Mouse (Mus musculus): ENCODE data around the gene Myrfl. TPM values are rescaled to one million over a fixed set of nuclear protein-coding genes. Genes with fewer than 3 reads are reported as not detected.

Gene Myrfl
- polyA plus RNA-seq, 1 experiment from 2014 or later: 0.16 TPM

- 87% methylated on average over 11 of the region's 11 CpGs for WGBS
- H3K36me3 ChIP-seq: peaks cover 83% of the 10 kb centered on the region
- no peak overlapping the region for H3K4me3 ChIP-seq (replicated peaks)
- H3K4me2 ChIP-seq: no peak overlapping the region
- no peaks in the 10 kb centered on the region for H3K27me3 ChIP-seq
- H3K9ac ChIP-seq: no peak overlapping the region
- H3K4me1 ChIP-seq: 0 out of 2 replicates have a peak, but pooled peaks cover 5% of the 10 kb centered on the region
- H3K9me3 ChIP-seq (replicated peaks): no peaks in the 10 kb centered on the region
- no peak for ATAC-seq (replicated peaks; ENCODE audit: low FRiP score)
- no peak overlapping the region for H3K27ac ChIP-seq
Measured at GRCm38 (mm10) chr10:116926428-116927113, 29.9 kb upstream of the Myrfl start.

- Histone ChIP-seq H3K4me2 (no peak overlapping the region), H3K27me3 (no peaks in the 10 kb centered on the region), H3K36me3 (peaks cover 84% of the 10 kb centered on the region), H3K4me1 (no peaks in the 10 kb centered on the region), H3K4me3 (replicated peaks) (no peak overlapping the region), H3K9me3 (replicated peaks) (no peaks in the 10 kb centered on the region), H3K9ac (no peak overlapping the region), H3K27ac (no peak overlapping the region)
- ATAC-seq (replicated peaks; ENCODE audit: low FRiP score): no peak
- 91% methylated on average over 19 of the region's 19 CpGs for WGBS
Measured at GRCm38 (mm10) chr10:116923651-116924495, 27.2 kb upstream of the Myrfl start.

DNA sequence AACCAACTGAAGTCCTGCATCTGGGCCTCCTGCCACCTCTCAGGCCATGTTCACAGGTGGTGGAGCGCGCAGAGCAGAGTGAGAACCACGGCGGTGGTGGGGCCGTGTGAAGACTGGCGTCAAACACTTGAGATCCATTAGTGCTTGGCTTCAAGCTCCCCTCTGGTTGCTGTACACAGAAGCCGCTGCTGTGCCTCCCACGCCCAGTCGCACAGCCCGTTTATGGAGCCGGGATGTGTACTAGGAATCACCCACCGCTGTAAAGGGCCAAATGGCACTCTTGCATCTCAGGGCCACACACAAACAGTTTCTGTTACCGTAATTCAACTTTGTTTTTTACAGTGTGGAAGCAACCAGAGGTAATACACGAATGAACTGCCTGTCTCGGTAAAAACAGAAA, 25.4 kb upstream of the Myrfl start:
- no peaks in the 10 kb centered on the region for H3K4me1 ChIP-seq
- 58% methylated on average over 15 of the region's 15 CpGs for WGBS
- H3K4me3 ChIP-seq (replicated peaks): no peak overlapping the region
- no peak overlapping the region for H3K4me2 ChIP-seq
- no peaks in the 10 kb centered on the region for H3K27me3 ChIP-seq
- H3K9me3 ChIP-seq (replicated peaks): no peaks in the 10 kb centered on the region
- peaks cover 86% of the 10 kb centered on the region for H3K36me3 ChIP-seq
- ATAC-seq (replicated peaks; ENCODE audit: low FRiP score): no peak
- H3K27ac ChIP-seq: no peak overlapping the region
- no peak overlapping the region for H3K9ac ChIP-seq

- no peaks in the 10 kb centered on the region for H3K9me3 ChIP-seq (replicated peaks)
- no peak overlapping the region for H3K4me2 ChIP-seq
- no peak for ATAC-seq (replicated peaks; ENCODE audit: low FRiP score)
- H3K9ac ChIP-seq: no peak overlapping the region
- H3K27me3 ChIP-seq: no peaks in the 10 kb centered on the region
- H3K36me3 ChIP-seq: peaks cover 86% of the 10 kb centered on the region
- no peak overlapping the region for H3K27ac ChIP-seq
- 76% methylated on average over 15 of the region's 15 CpGs for WGBS
- H3K4me1 ChIP-seq: no peaks in the 10 kb centered on the region
- no peak overlapping the region for H3K4me3 ChIP-seq (replicated peaks)
Measured at GRCm38 (mm10) chr10:116921416-116921815, 24.7 kb upstream of the Myrfl start.

- Histone ChIP-seq H3K4me2 (no peak overlapping the region), H3K9me3 (replicated peaks) (no peaks in the 10 kb centered on the region), H3K27ac (no peak overlapping the region), H3K36me3 (peaks cover 85% of the 10 kb centered on the region), H3K27me3 (no peaks in the 10 kb centered on the region), H3K9ac (no peak overlapping the region), H3K4me3 (replicated peaks) (no peak overlapping the region), H3K4me1 (no peaks in the 10 kb centered on the region)
- WGBS: 90% methylated on average over 8 of the region's 8 CpGs
- ATAC-seq (replicated peaks; ENCODE audit: low FRiP score): no peak
Measured at GRCm38 (mm10) chr10:116920641-116921040, 23.9 kb upstream of the Myrfl start.

- H3K9ac ChIP-seq: no peak overlapping the region
- no peak overlapping the region for H3K4me3 ChIP-seq (replicated peaks)
- H3K27me3 ChIP-seq: no peaks in the 10 kb centered on the region
- no peaks in the 10 kb centered on the region for H3K9me3 ChIP-seq (replicated peaks)
- no peak for ATAC-seq (replicated peaks; ENCODE audit: low FRiP score)
- no peak overlapping the region for H3K4me2 ChIP-seq
- peaks cover 85% of the 10 kb centered on the region for H3K36me3 ChIP-seq
- no peak overlapping the region for H3K27ac ChIP-seq
- 87% methylated on average over 25 of the region's 25 CpGs for WGBS
- no peaks in the 10 kb centered on the region for H3K4me1 ChIP-seq
Measured at GRCm38 (mm10) chr10:116919368-116920317, 22.9 kb upstream of the Myrfl start.

DNA sequence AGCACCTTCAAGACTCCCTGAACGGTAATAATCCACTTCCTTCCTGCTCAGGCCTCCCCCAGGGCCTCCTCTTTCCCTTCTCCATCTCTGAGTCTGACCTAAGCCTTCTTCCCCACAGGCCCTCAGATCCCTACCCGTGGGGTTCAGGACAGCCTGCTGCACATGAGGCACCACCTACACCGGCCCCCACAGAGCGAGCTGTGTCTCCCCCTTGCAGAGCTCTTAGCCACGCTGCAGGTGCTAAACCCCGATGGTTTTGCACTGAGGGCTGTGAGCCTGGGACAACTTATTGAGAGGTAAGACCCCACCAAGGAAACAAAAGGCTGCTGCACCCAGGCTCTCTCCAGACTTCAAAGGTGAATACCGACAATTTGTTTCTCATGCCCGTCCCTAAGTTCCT, 19.9 kb upstream of the Myrfl start:
- H3K9me3 ChIP-seq (replicated peaks): no peaks in the 10 kb centered on the region
- 61% methylated on average over 8 of the region's 8 CpGs for WGBS
- no peak overlapping the region for H3K4me3 ChIP-seq (replicated peaks)
- H3K9ac ChIP-seq: no peak overlapping the region
- H3K27me3 ChIP-seq: no peaks in the 10 kb centered on the region
- no peaks in the 10 kb centered on the region for H3K4me1 ChIP-seq
- H3K4me2 ChIP-seq: no peak overlapping the region
- peaks cover 87% of the 10 kb centered on the region for H3K36me3 ChIP-seq
- no peak overlapping the region for H3K27ac ChIP-seq
- ATAC-seq (replicated peaks; ENCODE audit: low FRiP score): no peak

DNA sequence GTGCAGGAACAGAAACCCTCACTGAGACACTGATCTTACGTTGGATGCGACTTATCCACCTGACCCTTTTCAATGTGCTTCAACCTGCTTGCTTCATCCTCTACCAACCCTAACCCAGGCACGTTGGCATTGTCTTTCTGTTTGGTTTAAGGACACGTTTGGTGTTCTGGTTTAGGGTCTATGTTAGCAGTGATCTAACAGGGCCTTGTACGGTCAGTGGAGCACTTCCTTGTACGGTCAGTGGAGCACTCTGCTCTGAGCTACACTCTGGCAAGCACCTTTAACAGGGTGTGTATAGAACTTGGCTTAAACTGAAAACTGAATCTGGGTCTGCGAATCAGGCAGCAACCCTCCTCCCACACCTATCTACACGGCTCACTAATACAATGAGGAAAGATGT, 18.6 kb upstream of the Myrfl start:
- ATAC-seq (replicated peaks; ENCODE audit: low FRiP score): no peak
- no peak overlapping the region for H3K9ac ChIP-seq
- WGBS: 95% methylated on average over 8 of the region's 8 CpGs

DNA sequence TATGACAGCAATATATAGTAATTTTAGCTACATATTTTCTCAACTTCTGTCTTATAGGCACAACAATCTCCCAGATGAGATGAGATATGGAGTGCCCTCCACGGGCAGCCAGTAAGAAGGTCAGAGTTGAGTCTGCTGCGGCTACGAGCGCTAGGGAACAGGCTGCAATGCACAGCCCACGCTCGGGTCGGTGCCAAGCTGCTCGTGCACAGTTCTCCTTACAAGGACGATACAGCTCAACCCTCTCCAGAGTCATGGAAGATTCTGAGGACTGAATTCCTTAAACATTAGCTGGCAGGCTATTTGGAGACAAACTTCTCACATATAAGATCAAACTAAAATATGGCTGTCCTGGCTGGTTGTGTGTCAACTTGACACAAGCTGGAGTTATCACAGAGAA, 17.9 kb upstream of the Myrfl start:
- no peaks in the 10 kb centered on the region for H3K9me3 ChIP-seq (replicated peaks)
- no peaks in the 10 kb centered on the region for H3K27me3 ChIP-seq
- H3K4me3 ChIP-seq (replicated peaks): no peak overlapping the region
- no peak overlapping the region for H3K4me2 ChIP-seq
- H3K27ac ChIP-seq: no peak overlapping the region
- ATAC-seq (replicated peaks; ENCODE audit: low FRiP score): no peak; the same call in 1 of the 2 replicates
- H3K9ac ChIP-seq: no peak overlapping the region
- WGBS: 84% methylated on average over 9 of the region's 9 CpGs
- peaks cover 93% of the 10 kb centered on the region for H3K36me3 ChIP-seq
- no peaks in the 10 kb centered on the region for H3K4me1 ChIP-seq

More for the DNA sequence above, 18.6 kb upstream of the Myrfl start:
- Histone ChIP-seq H3K4me1 (no peaks in the 10 kb centered on the region), H3K27me3 (no peaks in the 10 kb centered on the region), H3K36me3 (peaks cover 93% of the 10 kb centered on the region), H3K9me3 (replicated peaks) (no peaks in the 10 kb centered on the region), H3K27ac (no peak overlapping the region), H3K4me2 (no peak overlapping the region), H3K4me3 (replicated peaks) (no peak overlapping the region)

DNA sequence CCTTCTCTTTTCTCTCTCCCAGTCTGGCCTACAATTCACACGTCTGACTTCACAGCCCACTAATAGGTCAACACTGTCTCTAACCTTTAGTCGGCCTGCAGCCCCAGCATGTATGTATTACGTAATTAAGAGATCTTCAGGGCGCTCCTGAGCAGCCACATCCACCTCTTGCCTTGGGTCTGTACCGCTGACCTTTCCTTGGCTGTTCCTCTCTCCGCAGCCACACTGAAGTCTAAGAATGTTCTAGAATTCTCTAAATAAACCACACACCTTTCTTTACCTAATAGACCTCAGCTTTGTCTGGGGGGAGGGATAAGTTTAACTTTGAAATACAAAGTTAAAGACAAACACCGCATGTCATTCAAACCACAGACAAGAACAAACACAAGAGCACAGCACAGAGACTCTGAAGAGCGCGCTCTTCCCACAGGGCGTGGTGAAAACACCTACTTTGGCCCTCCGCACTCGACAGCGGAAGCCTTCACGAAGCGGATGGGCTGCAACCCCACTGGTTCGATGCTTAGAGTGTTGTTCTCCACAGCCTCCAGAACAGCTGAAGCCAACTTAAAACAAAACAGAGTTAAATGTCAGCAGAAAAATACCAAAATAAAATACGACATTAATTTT, 17.0 kb upstream of the Myrfl start:
- H3K9ac ChIP-seq: no peak overlapping the region
- H3K4me1 ChIP-seq: no peaks in the 10 kb centered on the region
- no peak overlapping the region for H3K4me3 ChIP-seq (replicated peaks)
- no peak for ATAC-seq (replicated peaks; ENCODE audit: low FRiP score)
- no peak overlapping the region for H3K4me2 ChIP-seq
- WGBS: 84% methylated on average over 17 of the region's 17 CpGs
- H3K27ac ChIP-seq: no peak overlapping the region
- H3K9me3 ChIP-seq (replicated peaks): no peaks in the 10 kb centered on the region
- H3K27me3 ChIP-seq: no peaks in the 10 kb centered on the region
- H3K36me3 ChIP-seq: peaks cover 95% of the 10 kb centered on the region

DNA sequence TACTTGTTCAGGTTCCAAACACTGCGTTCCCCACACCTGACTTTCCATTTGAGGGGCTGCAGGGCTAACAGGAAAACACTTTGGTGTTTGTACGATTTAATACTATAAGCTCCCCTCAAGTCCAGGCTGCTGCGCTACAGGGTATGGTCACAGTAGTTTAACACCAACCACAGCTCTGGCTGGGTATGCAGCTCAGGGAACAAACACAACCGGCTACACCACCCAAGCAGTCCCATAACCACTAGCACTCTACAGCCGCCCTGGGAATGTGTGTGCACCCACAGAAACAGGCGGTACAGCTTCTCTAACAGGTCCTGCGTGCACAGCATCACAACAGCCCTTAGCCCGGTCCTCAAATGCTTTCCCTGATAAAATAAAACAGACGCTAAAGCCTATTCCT, 16.1 kb upstream of the Myrfl start:
- H3K36me3 ChIP-seq: peaks cover 94% of the 10 kb centered on the region
- no peaks in the 10 kb centered on the region for H3K4me1 ChIP-seq
- 93% methylated on average over 9 of the region's 9 CpGs for WGBS
- H3K27me3 ChIP-seq: no peaks in the 10 kb centered on the region
- no peak overlapping the region for H3K27ac ChIP-seq
- no peak overlapping the region for H3K4me2 ChIP-seq
- no peak overlapping the region for H3K4me3 ChIP-seq (replicated peaks)
- no peaks in the 10 kb centered on the region for H3K9me3 ChIP-seq (replicated peaks)
- no peak overlapping the region for H3K9ac ChIP-seq
- ATAC-seq (replicated peaks; ENCODE audit: low FRiP score): no peak

All from kidney, embryonic 15.5 days (tissue).